Mouse (Mus musculus) lung, embryonic 14.5 days (tissue): ENCODE results near the gene Il9r. TPM values are rescaled to one million over a fixed set of nuclear protein-coding genes. Genes with fewer than 3 reads are reported as not detected.

Source experiments
- ATAC-seq: fragments of 200-750 bp; cut with Nextera tagmentation; 2 replicates; pipeline ENCODE4 v1.8.0; 2017; ENCODE audit warnings: mild to moderate bottlenecking, moderate TSS enrichment, moderate library complexity; ENCODE audit not compliant: insufficient read depth
- DNase-seq: peaks from one replicate; pipeline ENCODE4 v3.0.0-alpha.2; 2015
- H3K27ac ChIP-seq: fragments of 300-500 bp; sonication (generic); 2 replicates; pipeline ENCODE4 v1.5.1; 2014; ENCODE audit warnings: low read depth, mild to moderate bottlenecking, moderate library complexity
- H3K27me3 ChIP-seq: fragments of 300-500 bp; sonication (generic); 2 replicates; pipeline ENCODE4 v1.6.1; 2014; ENCODE audit warnings: low read length, control low read depth; ENCODE audit not compliant: insufficient read depth
- H3K36me3 ChIP-seq: fragments of 300-500 bp; sonication (generic); 2 replicates; pipeline ENCODE4 v1.6.1; 2014; ENCODE audit warnings: control low read depth; ENCODE audit not compliant: insufficient read depth
- H3K4me1 ChIP-seq: fragments of 300-500 bp; sonication (generic); 2 replicates; pipeline ENCODE4 v1.6.1; 2014; ENCODE audit warnings: antibody characterized with exemption, control low read depth; ENCODE audit not compliant: insufficient read depth
- H3K4me2 ChIP-seq: fragments of 300-500 bp; sonication (generic); 2 replicates; pipeline ENCODE4 v1.6.1; 2014; ENCODE audit warnings: mild to moderate bottlenecking
- H3K4me3 ChIP-seq: fragments of 300-500 bp; sonication (generic); 2 replicates; pipeline ENCODE4 v1.5.1; 2014; ENCODE audit warnings: low read depth, low read length
- H3K9ac ChIP-seq: fragments of 300-500 bp; sonication (generic); 2 replicates; pipeline ENCODE4 v1.6.1; 2014
- H3K9me3 ChIP-seq: fragments of 300-500 bp; sonication (generic); 2 replicates; pipeline ENCODE4 v1.6.1; 2016; ENCODE audit warnings: low read depth, low read length, control low read depth
- CTCF ChIP-seq: IDR thresholded peaks from 2 replicates; pipeline ENCODE4 v1.5.1; 2016; ENCODE audit warnings: antibody characterized with exemption, low read depth
- WGBS: fragments of 180-500 bp; shearing (Covaris S2); extraction: QIAGEN DNeasy Blood & Tissue Kit; methylation state at CpG from one replicate; pipeline ENCODE4 v1.1.7; 2014; 5-methylcytosine and 5-hydroxymethylcytosine counted together
- polyA plus RNA-seq: library from polyadenylated mRNA; unstranded; fragments of >200 nt; fragmentation: Nextera tagmentation; extraction: Ambion mirVana; gene quantifications from 2 replicates; pipeline ENCODE4 v1.2.1, GENCODE M21; 2014

The Il9r gene
- polyA plus RNA-seq, 1 experiment from 2014 or later: not detected

- Histone ChIP-seq H3K27me3 (no peaks in the 10 kb centered on the region), H3K9me3 (peaks cover 4% of the 10 kb centered on the region; the same call in 1 of the 2 replicates), H3K4me1 (no peaks in the 10 kb centered on the region), H3K4me3 (no peak overlapping the region), H3K4me2 (no peak overlapping the region), H3K9ac (no peak overlapping the region), H3K27ac (no peak overlapping the region), H3K36me3 (no peaks in the 10 kb centered on the region)
- 44% methylated on average over 23 of the region's 25 CpGs for WGBS
- DNase-seq (peak; percentile 95), ATAC-seq (peak; percentile 56; the same call in 1 of the 2 replicates)
- peak; percentile 93 for TF ChIP-seq CTCF
These were observed 17.9 kb downstream of the Il9r start for GRCm38 (mm10) chr11:32181973-32182868.

- no peak for TF ChIP-seq CTCF
- DNase-seq (no peak), ATAC-seq (no peak)
- Histone ChIP-seq H3K9ac (no peak overlapping the region), H3K36me3 (no peaks in the 10 kb centered on the region), H3K9me3 (peaks cover 4% of the 10 kb centered on the region; the same call in 1 of the 2 replicates), H3K27ac (no peak overlapping the region), H3K27me3 (no peaks in the 10 kb centered on the region), H3K4me3 (no peak overlapping the region), H3K4me1 (no peaks in the 10 kb centered on the region), H3K4me2 (no peak overlapping the region)
- WGBS: 80% methylated on average over 4 of the region's 4 CpGs
These were observed 18.8 kb downstream of the Il9r start for GRCm38 (mm10) chr11:32181246-32181645.

- no peak for ATAC-seq
- Histone ChIP-seq H3K27me3 (no peaks in the 10 kb centered on the region), H3K9ac (no peak overlapping the region), H3K4me3 (no peak overlapping the region), H3K27ac (no peak overlapping the region), H3K36me3 (no peaks in the 10 kb centered on the region), H3K4me2 (no peak overlapping the region), H3K9me3 (peaks cover 4% of the 10 kb centered on the region; the same call in 1 of the 2 replicates), H3K4me1 (no peaks in the 10 kb centered on the region)
- DNase-seq: no peak
- WGBS: 64% methylated on average over 1 of the region's 1 CpGs
- no peak for TF ChIP-seq CTCF
These were observed 21.6 kb downstream of the Il9r start for GRCm38 (mm10) chr11:32178506-32178905.

- Histone ChIP-seq H3K4me2 (no peak overlapping the region), H3K9ac (no peak overlapping the region), H3K4me3 (no peak overlapping the region), H3K4me1 (peaks cover 3% of the 10 kb centered on the region; the same call in 1 of the 2 replicates), H3K27me3 (peaks cover 4% of the 10 kb centered on the region; the same call in 1 of the 2 replicates), H3K36me3 (no peaks in the 10 kb centered on the region), H3K9me3 (no peaks in the 10 kb centered on the region), H3K27ac (no peak overlapping the region)
- DNase-seq: no peak
- no peak for ATAC-seq
- WGBS: 64% methylated on average over 4 of the region's 4 CpGs
- TF ChIP-seq CTCF: no peak
These were observed 33.4 kb downstream of the Il9r start for GRCm38 (mm10) chr11:32166683-32167082.

- peak; percentile 99 for TF ChIP-seq CTCF
These were observed 37.9 kb downstream of the Il9r start for GRCm38 (mm10) chr11:32161922-32162804.

GRCm38 (mm10) chr11:32161500-32161899 is 38.6 kb downstream of the Il9r start:
- peak; percentile 62 for DNase-seq
- peak; percentile 29; the same call in 1 of the 2 replicates for ATAC-seq
- 7% methylated on average over 9 of the region's 9 CpGs for WGBS
- Histone ChIP-seq H3K9ac (no peak overlapping the region), H3K4me3 (peak overlapping the region; percentile 24), H3K36me3 (no peaks in the 10 kb centered on the region), H3K27ac (no peak overlapping the region), H3K4me2 (peak overlapping the region; percentile 63), H3K9me3 (no peaks in the 10 kb centered on the region), H3K27me3 (peaks cover 8% of the 10 kb centered on the region; the same call in 1 of the 2 replicates), H3K4me1 (peaks cover 3% of the 10 kb centered on the region; the same call in 1 of the 2 replicates)
- TF ChIP-seq CTCF: peak; percentile 52

More at GRCm38 (mm10) chr11:32161922-32162804, 37.9 kb downstream of the Il9r start:
- ATAC-seq (peak; percentile 93), DNase-seq (peak; percentile 87)
- Histone ChIP-seq H3K27me3 (peaks cover 8% of the 10 kb centered on the region; the same call in 1 of the 2 replicates), H3K4me1 (peaks cover 3% of the 10 kb centered on the region; the same call in 1 of the 2 replicates), H3K36me3 (no peaks in the 10 kb centered on the region), H3K4me2 (peak overlapping the region; percentile 63), H3K4me3 (peak overlapping the region; percentile 24), H3K27ac (no peak overlapping the region), H3K9me3 (no peaks in the 10 kb centered on the region), H3K9ac (peak overlapping the region; percentile 48)
- 13% methylated on average over 28 of the region's 28 CpGs for WGBS
